Mouse (Mus musculus) adrenal gland (tissue): Measurements from ENCODE around the gene Fhit.

Source experiments
- intact Hi-C: fragments of 180-260 bp; cut with DNase I; formaldehyde crosslinking; loops from one replicate; pipeline ENCODE4 v1.15.1; 2025

The Fhit gene

DNA sequence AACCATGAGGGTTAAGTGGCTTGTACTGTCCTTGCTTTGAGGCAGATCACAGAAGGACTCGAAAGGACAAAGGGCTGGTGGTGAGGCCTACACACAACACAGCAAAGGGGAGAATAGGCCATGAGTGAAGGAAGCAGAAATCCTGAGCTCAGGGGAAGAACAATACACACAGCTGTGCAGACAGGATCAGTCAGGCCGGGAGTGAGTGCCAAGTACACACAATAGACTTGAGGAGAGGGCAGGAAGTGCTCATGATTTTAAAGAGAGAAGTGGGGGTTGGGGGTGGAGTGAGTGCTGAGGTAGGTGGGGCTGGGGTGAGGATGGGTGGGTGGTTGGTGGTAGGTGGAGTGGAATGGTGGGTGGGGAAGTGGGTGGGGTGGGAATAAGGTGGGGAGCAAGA lies 635.0 kb downstream of the Fhit start:
- intact Hi-C loops, result no loop called here

DNA sequence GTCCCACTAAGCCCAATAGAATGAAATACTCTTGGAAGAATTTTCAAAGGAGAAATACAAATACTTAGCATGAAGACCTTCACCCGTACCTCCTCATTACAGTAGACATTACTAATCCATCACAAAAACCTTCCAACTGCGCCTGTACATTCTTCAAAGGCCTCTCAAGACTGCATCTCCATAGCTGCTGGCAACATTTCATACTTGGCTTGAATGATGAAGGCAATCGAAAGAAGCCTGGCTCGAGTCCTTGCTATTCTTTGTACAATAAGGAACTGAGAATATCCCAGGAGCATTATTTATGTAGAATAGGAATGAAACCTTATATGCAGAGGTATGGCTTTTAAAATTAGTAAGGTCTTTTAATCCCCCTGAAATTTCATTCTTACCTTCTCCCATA lies 636.0 kb downstream of the Fhit start:
- intact Hi-C loops, result no loop called here

GRCm38 (mm10) chr14:10514026-10514425 lies 647.8 kb downstream of the Fhit start:
- intact Hi-C loops, result no loop called here

GRCm38 (mm10) chr14:10509252-10509651 lies 652.6 kb downstream of the Fhit start:
- intact Hi-C loops, result no loop called here

GRCm38 (mm10) chr14:10507560-10507959 lies 654.3 kb downstream of the Fhit start:
- intact Hi-C loops, result no loop called here

GRCm38 (mm10) chr14:10485798-10486197 lies 676.0 kb downstream of the Fhit start:
- intact Hi-C loops, result no loop called here

GRCm38 (mm10) chr14:10482851-10483613 lies 678.8 kb downstream of the Fhit start:
- intact Hi-C loops, result no loop called here

DNA sequence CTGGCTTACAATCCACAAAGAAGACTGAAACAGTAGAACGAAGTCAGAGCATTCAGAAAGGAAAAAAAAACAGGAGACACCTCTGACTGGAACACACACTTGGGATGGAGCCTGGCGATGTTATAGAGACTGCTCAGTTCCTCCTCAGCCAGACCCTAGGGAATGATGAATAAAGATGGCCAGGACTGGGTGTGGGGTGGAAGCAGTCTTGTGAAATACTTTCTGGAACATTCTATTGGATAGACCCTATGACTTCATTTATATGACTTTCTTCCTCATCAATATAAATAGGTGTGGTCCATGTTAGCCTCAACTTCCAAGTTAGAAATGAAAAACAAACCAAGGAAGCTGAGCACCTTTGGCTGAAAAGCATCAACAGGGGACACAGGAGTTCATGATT lies 680.5 kb downstream of the Fhit start:
- intact Hi-C loops, result no loop called here

- intact Hi-C loops, result no loop called here
Observed at GRCm38 (mm10) chr14:10480681-10481080, 681.2 kb downstream of the Fhit start.

DNA sequence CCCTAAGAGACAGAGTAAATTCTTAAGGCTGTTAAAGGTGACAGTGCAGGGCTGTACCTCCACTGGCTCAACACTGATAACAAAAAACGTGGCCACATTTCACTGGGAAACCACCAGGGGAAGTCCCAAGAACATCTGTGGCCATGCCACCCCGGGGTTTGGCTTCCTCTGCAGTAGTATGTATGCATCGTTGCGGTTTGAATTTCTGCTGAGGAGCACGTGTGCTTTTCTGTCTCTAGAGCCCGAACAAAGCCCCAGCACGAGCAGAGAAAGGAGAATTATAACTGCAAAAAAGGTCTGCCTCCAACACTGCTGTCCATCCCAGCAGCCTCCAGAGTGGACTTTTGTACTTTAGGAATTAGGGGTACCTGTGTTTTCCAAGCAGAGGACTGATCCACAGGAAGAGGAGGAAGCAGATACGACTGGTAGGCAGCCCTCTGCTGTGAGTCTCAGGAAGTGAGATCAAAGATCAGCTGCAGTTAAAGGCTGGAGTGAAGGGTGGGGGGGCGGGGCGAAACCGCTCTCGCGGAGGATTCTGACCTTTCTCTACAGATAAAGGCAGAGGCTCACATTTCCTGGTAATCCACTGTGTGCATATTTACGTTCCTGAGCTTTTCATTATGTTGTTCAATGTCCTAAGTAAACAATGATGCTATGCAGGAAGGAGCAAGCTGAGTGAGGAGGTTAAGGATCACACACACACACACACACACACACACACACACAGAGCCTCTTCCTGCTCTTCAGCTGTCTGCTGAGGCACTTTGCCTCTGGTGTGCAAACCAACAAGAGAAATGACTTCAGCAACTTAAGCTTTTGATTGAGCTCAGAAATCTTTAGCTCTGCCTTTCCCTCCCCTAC lies 708.6 kb downstream of the Fhit start:
- intact Hi-C loops, result no loop called here

GRCm38 (mm10) chr14:10452234-10452633 lies 709.6 kb downstream of the Fhit start:
- intact Hi-C loops, result no loop called here

- intact Hi-C loops, result no loop called here
Observed at GRCm38 (mm10) chr14:10445360-10445759, 716.5 kb downstream of the Fhit start.

GRCm38 (mm10) chr14:10439007-10439749 lies 722.7 kb downstream of the Fhit start:
- intact Hi-C loops, result no loop called here

DNA sequence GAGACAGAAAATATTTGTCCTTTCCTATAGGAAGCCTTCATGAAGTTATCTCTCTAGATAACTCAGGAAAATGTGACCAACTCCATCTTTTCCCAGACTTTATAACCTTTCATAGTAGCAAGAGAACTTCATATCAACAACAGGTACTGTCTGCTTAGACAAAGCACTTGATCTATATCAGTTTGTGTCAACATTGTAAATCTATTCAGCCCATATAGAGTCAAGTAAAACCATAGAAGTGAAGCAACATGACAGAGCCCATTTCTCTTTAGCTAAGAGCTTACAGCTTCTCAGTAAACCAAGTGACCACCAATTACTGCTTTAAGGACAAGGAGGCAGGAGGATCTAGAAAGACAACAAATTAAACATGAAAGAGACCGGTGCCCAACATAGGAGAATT lies 725.6 kb downstream of the Fhit start:
- intact Hi-C loops, result no loop called here

DNA sequence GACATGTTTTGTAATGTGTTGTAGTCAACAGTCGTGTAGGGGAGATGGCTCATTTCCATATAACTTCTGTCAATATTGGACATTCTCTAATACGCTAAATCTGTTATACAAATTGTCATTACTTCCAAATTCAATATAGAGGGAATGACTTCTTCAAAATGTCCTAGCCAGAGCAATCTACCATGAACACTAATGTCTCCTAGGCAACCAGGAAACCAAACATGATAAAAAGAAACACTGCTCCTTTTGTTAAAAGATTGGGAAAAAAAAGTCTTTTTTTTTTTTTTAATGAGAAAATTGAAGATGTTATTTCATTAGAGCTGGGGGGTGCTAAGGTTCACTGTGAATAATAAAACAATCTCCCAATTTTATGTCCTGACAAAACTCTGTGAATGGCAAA lies 729.3 kb downstream of the Fhit start:
- intact Hi-C loops, result no loop called here

GRCm38 (mm10) chr14:10430396-10431000 lies 731.3 kb downstream of the Fhit start:
- intact Hi-C loops, result no loop called here

DNA sequence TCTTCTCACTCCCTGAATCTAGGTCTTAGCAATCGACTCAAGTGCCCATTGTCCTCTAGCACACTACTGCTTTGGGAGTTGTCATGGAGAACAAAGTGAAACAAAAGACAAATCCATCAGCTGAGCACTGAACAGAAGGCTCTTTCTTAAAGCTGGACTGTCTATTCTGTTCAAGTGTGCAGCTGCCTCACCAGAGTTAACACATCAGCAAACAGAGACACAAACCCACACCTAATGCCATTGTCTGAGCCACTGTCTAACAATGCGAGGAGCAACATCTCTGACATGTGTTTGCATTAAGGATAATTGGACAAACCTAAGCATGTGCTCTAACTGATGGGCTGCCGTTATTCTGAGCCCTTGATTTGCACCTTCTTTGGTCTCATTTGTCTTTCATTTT lies 738.3 kb downstream of the Fhit start:
- intact Hi-C loops, result no loop called here

- intact Hi-C loops, result no loop called here
Observed at GRCm38 (mm10) chr14:10422261-10422660, 739.6 kb downstream of the Fhit start.

GRCm38 (mm10) chr14:10415068-10415467 lies 746.8 kb downstream of the Fhit start:
- intact Hi-C loops, result no loop called here

- intact Hi-C loops, result no loop called here
Observed at GRCm38 (mm10) chr14:10409306-10409962, 752.4 kb downstream of the Fhit start.

DNA sequence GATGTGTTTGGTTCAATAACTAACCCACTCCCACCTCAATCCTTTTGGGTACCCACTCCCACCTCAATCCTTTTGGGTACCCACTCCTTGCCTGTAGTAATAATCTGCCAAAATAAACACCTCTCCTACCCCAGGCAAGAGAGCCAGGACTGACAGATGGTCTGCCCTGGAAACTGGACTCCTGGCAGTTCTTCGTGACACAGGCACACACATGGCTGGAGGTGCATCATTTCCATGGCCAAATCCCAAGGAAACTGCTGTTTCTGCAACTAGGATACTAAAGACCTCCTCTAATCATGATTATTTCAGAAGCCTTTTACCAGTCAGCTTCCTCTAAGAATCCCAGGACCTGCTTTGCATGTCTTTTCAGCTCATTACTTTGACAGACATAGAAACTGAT lies 756.5 kb downstream of the Fhit start:
- intact Hi-C loops, result no loop called here
